Mouse (Mus musculus) lung, adult 2 months (tissue): ENCODE measurements around the gene Wdr90.

ENCODE experiments used
- CTCF ChIP-seq: fragments of 200-500 bp; IDR thresholded peaks from 2 replicates; pipeline ENCODE4 v1.5.1; 2011; ENCODE audit warnings: mild to moderate bottlenecking, low read length, control low read depth; ENCODE audit not compliant: insufficient read depth
- POLR2A ChIP-seq: fragments of 200-500 bp; IDR thresholded peaks from 2 replicates; pipeline ENCODE4 v1.6.1; 2011; ENCODE audit warnings: low read depth, mild to moderate bottlenecking, control low read depth, low read length, borderline replicate concordance; ENCODE audit errors: extremely low read depth

DNA sequence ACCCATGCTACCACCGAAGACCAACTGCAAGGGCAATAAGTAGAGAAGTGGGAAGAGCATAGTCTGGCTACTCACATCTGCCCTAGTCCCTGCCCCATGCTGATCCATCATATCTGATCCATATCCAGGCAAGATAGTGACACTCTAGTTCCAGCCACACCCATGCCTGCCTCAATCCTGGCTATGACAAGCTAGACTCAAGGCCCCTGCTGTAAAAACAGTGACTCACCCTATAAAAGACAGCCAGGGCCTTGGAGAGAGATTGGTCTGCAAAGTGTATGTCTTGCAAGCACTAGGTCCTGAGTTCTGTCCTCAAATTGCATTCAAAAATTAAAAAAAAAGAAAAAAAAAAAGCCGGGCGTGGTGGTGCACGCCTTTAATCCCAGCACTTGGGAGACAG lies 54.8 kb downstream of the Wdr90 start:
- TF ChIP-seq CTCF, result no peak
- no peak for TF ChIP-seq POLR2A
